Mouse (Mus musculus): ENCODE data around the gene AL607142.1.

- TF ChIP-seq CTCF (IDR thresholded peaks at IDR 0.05; ENCODE audit: low read depth, low read length): no peak
- TF ChIP-seq POLR2A (IDR thresholded peaks at IDR 0.05; ENCODE audit: borderline replicate concordance, low read depth, low read length): no peak
These were observed 12.3 kb upstream of the AL607142.1 start for GRCm38 (mm10) chr4:120052481-120052880.

Measured in bone marrow macrophage, adult 2 months (primary cell).